Mouse (Mus musculus) lung, postnatal 25 days (tissue): ENCODE measurements around the gene Krt16.
"Not testable (repeated sequence)": the region's sequence is repeated elsewhere in the genome, so short reads cannot be mapped to it uniquely, and the experiment has no call there.

Experiments used
- DNase-seq: peaks from one replicate; pipeline ENCODE4 v3.0.0; 2022; ENCODE audit warnings: low spot score

Krt16 gene

DNA sequence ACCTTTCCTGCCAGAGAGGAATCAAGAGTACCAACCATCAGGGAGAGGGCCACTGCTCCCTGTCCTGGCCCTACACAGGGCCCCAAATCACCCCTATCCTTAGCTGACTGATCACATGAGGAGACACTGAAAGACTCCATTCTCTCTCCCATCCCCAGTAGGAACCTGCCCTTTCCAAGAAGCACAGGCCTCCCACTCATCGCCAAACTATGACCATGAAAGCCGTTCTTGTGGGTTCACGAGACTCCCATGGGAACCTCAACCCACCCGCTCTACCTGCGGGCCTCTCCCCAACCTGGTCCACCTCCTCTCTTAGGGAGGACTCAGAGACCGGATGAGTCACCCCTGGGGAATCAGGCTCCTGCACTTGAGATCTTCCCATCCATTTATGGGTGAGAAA, 6.8 kb upstream of the Krt16 start:
- no peak for DNase-seq

DNA sequence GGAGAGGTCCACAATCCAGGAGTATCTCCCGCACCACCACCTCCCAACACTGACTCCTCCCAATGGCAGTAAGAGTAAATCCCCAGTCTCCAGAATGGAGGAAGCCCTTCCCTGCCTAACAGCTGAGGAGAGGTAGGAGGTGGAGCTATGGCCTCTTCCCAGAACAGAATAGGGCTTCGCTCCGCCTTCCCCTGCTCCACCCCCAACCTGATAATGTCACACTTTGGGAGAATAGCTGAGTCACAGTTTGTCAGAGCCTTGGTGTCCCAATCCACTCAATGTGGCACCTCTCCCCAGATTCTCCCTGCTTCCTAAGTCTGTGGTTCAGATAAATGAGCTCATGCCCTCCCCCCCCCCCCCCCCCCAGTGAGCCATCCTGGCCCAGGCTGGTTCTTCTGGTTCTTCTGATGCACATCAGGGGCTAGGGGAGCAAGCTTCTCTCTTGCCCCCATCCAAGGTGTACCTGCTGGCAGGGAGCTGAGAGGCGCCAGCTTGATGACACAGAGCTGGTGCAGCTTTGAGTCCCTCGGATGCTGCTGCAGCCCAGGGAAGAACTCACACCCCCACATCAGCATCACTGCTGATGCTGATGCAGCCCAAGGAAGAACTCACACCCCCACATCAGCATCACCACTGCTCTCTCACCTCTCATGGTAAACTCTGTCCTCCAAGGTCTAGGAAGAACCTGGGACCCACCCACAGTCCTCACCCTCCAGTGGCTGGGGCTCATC, 5.8 kb upstream of the Krt16 start:
- DNase-seq = no peak

DNA sequence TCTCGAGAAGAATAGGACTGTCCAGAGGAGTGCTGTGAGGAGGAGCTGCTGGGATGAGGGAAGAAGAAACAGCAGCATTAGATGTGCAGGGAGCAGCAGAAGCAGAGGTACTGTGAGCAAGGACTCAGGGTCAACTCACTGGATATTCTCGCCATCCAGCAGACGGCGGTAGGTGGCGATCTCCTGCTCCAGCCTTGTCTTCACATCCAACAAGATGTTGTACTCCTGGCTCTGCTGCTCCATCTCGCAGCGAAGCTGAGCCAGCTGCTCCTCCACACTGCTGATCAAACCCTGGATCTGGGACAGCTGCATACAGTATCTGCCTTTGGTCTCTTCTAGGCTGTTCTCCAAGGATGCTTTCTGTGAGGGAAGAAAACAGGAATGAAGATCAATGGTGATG, 2.2 kb downstream of the Krt16 start:
- not testable (repeated sequence) for DNase-seq

DNA sequence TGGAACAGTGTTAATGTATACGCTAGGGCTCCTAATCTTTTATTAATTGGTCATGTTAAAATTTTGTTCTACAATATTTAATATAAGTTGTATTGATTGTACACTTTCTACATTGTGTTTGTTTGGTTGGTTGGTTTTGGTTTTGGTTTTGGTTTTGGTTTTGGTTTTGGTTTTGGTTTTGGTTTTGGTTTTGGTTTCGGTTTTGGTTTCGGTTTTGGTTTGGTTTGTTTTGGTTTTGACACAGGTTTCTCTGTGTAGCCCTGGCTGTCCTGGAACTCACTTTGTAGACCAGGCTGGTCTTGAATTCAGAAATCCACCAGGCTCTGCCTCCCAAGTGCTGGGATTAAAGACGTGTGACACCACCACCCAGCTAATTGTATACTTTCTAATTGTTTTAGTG, 8.4 kb downstream of the Krt16 start:
- not testable (repeated sequence) for DNase-seq

DNA sequence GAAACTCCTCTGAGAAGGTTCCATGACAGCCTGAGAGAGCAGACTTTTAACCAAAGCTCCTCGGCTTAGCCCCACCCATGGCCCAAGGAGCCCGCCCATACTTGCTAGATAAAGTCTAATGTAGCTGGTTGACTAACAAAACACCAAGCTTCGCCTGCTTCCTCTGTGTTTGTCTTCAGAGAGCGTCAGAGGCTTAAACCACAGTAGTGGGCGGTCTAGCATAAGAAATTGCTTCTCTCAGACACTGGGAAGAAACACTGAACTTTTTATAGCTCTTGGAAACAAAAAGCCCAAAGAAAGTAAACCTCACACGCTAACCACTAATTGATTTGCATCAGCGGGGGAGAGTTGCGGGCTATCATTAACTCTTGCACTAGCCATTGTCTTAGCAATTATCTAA, 27.0 kb downstream of the Krt16 start:
- DNase-seq = no peak

DNA sequence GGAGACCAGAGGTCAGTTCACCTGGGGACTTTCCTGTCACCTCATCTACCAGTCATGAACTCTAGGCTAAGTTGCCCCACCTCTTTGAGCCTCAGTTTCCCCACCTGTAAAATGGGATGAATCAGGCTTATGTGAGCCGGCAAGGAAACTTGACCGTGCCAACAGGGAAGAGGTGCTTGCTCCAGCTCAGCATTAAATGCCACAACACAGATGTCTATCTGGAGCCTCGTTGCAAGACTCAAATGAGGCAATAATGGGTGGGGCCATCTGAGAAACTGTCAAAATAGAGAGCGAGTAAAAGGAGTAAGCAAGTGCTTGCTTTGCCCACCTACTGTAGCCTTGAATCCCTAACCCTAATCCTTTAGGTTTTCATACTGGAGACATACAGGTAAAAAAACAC, 29.4 kb downstream of the Krt16 start:
- no peak for DNase-seq

DNA sequence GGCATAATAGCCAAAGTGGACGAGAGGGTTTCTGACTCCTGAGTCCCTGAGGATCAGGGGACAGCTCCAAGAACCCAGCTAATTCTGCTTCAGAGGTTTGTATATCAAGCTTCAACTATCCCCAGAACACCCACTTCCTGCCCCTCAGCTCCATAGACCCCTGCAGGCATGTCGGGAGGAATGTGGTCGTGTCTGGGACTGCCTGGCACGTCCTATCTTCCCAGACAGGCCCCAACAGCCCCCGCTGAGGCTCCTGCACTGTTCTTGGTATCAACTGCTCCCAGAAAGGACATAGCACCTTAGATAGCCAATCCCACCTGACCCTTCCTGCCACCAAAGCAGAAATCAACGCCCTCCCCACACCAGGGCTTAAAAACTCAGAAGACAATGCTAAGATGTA, 40.2 kb downstream of the Krt16 start:
- DNase-seq = no peak

DNA sequence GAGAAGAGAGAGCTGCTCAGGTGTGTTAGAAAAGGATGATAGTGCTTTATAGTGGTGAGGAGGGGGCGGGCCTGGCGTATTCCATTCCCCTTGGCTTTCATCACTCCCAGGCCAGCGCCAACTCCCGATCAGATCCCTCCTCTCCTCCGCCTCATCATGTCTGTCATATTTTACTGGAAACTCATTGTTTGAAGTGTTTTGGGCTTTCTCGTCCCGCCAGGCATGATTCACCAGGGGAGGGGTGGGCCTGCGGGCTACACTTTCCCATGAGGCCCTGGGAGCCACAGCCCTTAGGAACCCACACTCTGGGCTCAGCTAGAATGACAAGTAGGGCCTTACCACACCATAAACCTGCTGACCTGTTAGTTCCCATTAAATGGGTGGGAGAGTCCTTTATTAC, 41.2 kb downstream of the Krt16 start, which contains the start of gene Krt14:
Krt14 (minus strand) TSS at position 51 of the 400 bp plus-strand sequence.
- no peak for DNase-seq

DNA sequence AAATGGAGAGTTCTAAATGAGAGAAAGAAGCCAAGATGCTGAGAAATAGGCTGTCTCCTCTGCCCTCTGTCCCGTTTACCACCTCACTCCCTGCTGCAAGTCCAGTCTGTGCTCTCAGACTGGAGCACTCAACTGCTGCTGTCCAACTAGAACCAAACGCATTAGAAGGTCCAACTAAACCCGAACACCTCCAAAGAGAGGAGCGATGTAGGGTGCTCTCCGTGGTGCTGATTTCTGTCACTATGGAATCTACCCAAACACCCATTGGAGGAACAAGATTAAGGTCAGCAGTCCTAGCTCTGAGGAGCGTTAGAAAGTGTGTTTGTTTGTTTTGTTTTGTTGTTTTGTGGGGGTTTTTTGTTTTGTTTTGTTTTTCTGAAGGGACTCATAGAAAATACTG, 45.3 kb downstream of the Krt16 start:
- DNase-seq = peak; percentile 26

DNA sequence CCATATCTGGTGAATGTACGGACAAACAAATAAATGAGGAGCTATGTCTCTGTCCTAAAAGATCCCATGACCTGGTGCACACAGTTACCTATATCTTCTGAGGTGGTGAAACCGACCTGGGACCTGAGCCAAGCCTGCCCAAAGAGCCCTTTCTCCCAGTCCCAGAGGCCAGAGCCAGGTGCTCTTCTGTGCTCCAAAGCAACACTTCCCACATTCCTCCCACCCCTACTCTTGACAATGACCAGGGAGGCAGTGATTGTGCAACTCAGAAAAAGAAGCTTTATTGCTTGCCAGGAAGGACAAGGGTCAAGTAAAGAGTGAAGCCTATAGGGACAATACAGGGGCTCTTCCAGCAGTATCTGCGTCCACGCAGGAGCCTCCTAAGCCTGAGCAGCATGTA, 45.8 kb downstream of the Krt16 start:
- no peak for DNase-seq

DNA sequence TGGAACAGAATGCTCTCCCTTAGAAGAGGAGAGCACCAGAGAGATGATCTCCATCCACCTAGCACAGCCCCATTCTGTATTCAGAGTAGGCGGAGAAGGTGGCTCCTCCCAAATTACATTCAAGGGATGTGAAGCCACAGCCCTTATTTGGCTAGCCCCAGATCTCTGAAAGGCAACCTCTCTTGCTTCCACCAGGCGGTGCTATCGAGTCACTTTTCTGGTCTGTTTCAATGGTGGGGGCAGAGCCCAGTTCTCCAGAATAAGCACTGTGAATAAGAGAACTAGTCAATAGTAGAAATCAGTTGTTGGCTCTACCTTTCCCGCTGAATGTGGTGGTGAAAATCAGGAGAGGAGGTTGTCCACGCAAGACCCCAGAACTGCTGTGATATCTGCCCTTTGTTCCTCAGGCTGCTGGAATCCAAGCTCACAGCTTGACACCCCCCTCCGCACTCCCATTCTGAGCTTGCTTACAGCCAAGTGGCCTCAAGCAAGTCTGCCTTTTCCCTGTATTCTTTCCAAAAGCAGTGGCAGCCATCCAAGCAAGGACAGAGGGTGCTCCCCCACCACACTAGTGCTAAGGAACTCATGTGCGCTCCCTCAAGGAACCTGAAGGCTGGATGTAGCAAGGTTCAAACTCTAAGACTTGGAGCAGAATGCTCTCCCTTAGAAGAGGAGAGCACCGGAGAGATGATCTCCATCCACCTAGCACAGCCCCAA, 48.4 kb downstream of the Krt16 start:
- peak; percentile 10 for DNase-seq

DNA sequence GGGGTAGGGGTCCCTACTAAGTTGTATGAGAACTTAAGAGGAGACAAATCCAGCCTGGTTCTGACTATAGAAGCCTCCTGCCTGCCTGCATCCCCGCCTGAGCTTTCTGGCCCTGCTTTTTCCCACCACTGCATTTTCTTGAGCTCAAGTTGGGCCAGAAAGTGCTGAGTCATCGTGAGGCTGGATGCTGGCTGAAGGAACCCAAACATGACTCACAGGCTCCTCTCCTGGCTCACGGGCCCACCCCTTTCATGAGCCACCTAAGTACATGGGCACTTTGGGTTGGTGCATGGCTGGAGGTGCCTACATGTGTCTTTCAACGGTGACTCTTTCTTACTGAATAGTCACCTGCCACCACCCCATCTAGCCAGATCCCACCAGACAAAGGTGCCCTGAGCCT, 50.0 kb downstream of the Krt16 start:
- no peak for DNase-seq
